Mouse (Mus musculus) cerebellum, postnatal 4 days (tissue): ENCODE measurements around the gene Gm21294.
"Not testable (repeated sequence)": the region's sequence is repeated elsewhere in the genome, so short reads cannot be mapped to it uniquely, and the experiment has no call there.

Source experiments
- DNase-seq, 2 experiments: peaks; one replicate each; pipeline ENCODE4 v3.0.0; 2022; ENCODE audit warnings: low spot score in 2 of 2, mixed read lengths in 1 of 2

Gene Gm21294

GRCm38 (mm10) chrY:89052506-89052905 is at the start of gene Gm21294:
Gm21294 (plus strand) TSS chrY:89052806.
- not testable (repeated sequence) for DNase-seq

GRCm38 (mm10) chrY:89126246-89126645 is 73.6 kb downstream of the Gm21294 start:
- peak in 1 of 2 experiments; percentile 0 for DNase-seq
